Mouse (Mus musculus) layer of hippocampus, adult 8-10 months (tissue): ENCODE data around the gene Man1a. TPM values are rescaled to one million over a fixed set of nuclear protein-coding genes. Genes with fewer than 3 reads are reported as not detected.
A peak's percentile ranks its signal among the peaks of the same experiment; 100 is the strongest.

Experiments
- DNase-seq, 2 experiments: peaks; one replicate each; pipeline ENCODE4 v3.0.0; 2022; ENCODE audit warnings: low spot score in 2 of 2
- total RNA-seq, 4 experiments: library from RNA; stranded (reverse); gene quantifications; 2 replicates each; pipeline ENCODE4 v1.2.4; 2022

The Man1a gene
- total RNA-seq, 4 experiments from 2014 or later, result 62.8 to 66.7 (median 65.3) TPM

- no peak for DNase-seq
Measured at GRCm38 (mm10) chr10:54014116-54014758, 62.2 kb downstream of the Man1a start.

DNA sequence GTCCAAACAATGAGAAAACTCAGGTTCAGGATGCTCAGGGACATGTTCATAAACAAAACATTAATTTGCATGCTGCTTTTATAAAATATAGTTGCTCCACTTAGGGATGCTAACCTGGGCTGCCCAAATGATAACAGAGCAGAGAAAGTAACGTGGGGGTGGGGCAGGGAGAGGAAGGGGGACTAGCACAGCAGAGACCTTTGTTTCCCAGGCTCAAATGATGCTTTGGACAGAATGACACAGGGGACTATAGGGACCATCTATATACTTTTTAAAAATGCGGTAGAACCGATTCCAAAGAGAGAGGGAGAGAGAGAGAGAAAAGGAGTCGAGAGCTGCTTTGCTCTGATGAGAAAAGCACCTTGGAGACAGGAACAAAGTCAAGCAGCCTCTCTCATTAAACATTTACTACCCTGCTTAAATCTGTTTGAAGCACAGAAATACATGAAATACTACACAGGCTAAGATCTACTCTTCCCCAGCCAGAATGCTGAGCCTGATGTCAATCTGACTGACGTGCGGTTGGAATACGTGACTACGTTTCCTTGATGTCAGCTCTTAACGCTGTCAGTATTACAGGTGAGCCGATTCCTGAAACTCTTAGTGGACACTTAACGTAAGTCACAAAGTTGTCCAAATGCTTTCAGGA is 63.1 kb downstream of the Man1a start:
- no peak for DNase-seq

DNA sequence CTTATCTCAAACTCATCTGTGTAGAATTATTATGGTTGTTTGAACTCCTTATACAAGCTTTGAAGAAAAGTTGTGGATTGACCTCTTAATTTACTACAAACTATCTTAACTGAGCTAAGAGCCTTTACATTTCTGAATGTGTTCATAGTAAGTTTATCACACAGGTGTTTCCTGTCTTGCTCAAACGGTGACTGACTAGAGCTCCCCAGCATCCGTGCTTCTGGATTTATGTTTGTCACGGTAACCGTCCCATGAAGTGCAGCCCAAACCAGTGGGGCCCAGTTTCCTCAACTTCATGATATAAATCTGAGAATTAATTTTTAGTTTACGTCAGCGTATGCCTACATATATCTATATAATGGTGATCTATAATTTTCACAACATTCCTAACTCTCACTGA is 67.3 kb downstream of the Man1a start:
- DNase-seq, result no peak

- DNase-seq, result peak; percentile 10 to 18
Measured at GRCm38 (mm10) chr10:54006868-54007267, 69.5 kb downstream of the Man1a start.

GRCm38 (mm10) chr10:54005847-54006246 is 70.6 kb downstream of the Man1a start:
- no peak for DNase-seq

GRCm38 (mm10) chr10:54002936-54003335 is 73.5 kb downstream of the Man1a start:
- no peak for DNase-seq

DNA sequence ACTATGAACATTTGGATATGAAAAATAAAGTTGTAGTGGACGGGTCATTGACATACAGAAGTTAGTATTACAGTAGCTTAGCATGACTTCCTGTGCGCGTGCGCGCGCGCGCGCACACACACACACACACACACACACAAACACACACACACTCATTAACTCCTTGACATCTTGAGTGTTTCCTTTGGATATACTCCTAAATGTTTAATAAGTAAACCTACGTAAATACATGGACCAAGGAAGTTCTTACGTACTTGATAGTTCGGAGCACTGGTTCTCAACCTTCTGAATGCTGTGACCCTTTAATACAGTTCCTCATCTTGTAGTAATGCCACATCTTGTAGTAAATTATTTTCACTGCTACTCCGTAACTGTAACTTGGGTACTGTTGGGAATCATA is 79.1 kb downstream of the Man1a start:
- no peak for DNase-seq

DNA sequence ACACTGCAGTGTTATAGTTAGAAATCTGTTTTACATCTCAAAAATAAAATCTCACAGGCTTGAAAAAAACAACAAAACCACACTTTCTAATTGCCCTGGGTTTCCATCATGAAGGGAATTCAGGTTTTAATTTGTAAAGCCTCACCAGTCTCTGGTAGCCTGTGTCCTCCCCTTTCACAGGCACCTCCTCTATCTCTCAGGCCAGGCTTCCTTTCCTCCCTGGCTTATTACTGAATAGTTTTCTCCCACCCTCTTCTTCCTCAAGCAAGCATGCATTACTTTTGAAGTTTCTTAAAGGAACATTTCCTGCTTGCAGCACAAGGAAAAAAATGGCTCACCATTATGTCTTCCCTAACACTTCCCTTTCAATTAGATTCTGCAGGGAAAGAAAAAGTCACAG is 80.2 kb downstream of the Man1a start:
- DNase-seq, result no peak

DNA sequence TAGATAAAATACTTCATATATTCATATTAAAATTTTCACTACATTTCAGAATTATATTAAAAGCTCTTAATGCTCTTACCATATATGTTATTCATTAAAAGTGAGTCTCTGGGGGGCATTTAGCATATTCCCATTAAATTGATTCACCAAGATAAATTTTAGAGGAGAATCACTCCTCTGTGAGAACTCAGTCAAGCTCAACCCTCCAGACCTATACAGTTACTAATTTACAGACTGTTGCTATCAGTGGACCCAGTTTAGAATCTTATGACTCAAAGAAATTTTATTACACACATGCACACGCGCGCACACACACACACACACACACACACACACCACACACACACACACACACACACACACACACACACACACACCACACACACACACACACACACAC is 81.8 kb downstream of the Man1a start:
- no peak for DNase-seq

- DNase-seq, result no peak
Measured at GRCm38 (mm10) chr10:53990434-53990833, 86.0 kb downstream of the Man1a start.

- DNase-seq, result no peak
Measured at GRCm38 (mm10) chr10:53984894-53985293, 91.5 kb downstream of the Man1a start.

GRCm38 (mm10) chr10:53984086-53984485 is 92.3 kb downstream of the Man1a start:
- peak; percentile 25 to 50 for DNase-seq

DNA sequence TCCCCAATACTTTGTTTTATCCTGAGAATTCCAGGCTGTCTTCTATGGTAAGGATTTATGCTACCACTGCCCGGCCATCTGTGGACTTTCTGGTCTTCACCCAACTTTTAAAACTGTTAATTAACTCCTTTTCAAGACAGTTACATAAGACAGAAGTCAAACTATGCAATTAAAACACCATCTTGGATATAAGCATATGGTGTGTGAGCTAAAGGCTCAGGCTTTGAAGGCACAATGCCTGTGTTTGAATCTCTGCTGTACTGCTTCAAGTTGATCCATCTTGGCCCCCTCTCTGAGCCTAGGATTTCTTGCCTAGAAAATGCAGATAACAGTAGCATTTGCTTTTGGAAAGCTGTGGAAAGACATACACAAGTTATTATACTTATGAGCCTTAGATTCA is 97.8 kb downstream of the Man1a start:
- peak; percentile 14 to 21 for DNase-seq

- DNase-seq, result no peak
Measured at GRCm38 (mm10) chr10:53974180-53974579, 102.2 kb downstream of the Man1a start.

DNA sequence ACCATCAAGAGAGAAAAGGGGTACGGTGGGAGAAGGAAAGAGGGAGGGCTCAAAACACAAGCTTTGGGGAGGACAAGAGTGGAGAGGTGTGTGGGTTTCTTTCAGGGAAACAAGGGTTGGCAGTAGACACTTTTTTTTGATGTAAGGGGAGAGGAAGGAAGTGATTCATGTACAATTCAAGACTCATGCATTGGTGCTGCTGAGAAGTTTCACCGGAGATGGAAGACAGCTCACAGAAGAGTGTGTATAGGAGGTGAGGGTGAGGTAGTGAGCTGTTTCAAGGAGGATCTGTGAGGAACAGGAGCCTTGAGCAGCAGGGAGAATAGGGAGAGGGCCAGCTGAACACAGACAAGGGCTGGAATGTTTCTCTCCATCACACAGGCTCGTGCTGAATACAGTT is 116.7 kb downstream of the Man1a start:
- DNase-seq, result no peak

DNA sequence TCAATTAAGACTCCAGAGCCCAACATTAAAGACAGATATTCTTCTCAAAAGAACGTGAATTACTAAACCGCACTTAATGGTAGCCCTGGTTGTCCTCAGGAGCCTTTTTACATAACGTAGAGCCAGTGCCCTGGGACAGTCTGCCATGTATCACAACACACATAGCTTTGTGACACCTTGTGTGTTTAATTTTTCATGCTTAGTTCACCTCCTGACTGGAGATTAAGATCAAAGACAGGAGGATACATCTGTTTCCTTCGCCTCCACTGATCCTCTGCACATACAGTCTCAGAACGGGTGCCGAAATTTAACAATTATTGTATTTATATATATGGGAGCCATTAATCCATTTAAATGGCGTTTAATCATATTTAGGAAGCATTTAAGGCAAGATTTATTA is 134.8 kb downstream of the Man1a start:
- no peak for DNase-seq

DNA sequence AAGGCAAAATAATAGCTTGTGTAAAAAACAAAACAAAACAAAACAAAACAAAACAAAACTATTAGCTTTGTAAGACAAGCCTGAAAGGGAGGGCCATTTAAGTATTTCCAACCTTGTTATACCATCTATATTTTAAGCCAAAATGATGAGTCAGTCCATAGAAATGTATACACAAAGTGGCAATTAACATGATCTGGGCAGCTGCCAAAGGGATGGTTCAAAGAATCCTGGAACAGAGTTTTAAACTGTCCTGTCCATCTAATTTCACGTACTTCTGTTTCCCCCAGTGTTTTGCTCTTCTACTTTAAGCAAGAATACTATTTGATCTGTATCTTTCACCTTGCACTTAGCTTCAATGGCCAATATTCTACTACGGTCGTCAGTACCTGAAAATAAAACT is 138.2 kb downstream of the Man1a start:
- no peak for DNase-seq

- no peak for DNase-seq
Measured at GRCm38 (mm10) chr10:53936078-53936477, 140.3 kb downstream of the Man1a start.

- DNase-seq, result no peak
Measured at GRCm38 (mm10) chr10:53929722-53930500, 146.5 kb downstream of the Man1a start.

GRCm38 (mm10) chr10:53927904-53928303 is 148.5 kb downstream of the Man1a start:
- DNase-seq, result no peak

DNA sequence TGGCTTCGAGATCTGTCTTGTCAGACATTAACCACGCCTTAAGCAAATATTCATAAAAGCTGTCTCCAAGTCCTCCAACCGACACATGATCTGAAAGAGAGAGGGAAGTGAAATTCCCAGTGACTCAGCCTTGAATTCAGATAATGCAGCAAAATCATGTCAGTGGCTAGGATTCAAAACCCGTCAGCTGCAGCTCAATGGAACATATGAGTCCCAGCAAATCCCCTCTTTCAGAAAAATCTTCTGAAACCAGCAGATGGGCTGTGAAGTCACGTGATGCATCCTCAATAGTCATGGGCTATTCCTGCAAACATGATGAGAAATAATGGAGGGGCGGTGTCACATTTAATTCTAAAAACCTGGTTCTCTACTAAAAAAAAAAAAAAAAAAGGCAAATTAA is 151.0 kb downstream of the Man1a start:
- DNase-seq, result peak; percentile 18 to 29

GRCm38 (mm10) chr10:53922236-53922635 is 154.2 kb downstream of the Man1a start:
- no peak for DNase-seq

DNA sequence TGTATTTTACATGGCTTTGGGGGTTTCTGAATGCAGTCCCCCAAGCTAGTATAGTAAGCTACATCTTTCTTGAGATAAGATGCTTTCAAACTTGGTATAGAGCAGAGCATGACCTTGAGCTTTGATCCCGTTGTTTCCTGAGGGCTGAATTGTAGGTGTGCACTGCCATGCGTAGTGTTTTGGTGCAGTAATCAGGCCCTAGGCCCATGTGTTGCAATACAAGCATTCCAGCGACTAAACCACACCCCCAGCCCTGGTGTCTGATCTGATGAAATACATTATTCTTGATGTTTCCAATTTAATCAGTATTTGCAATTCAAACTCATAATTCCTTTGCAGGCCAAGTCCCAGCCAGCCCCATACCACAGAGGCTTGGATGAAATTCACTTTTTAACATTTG is 158.9 kb downstream of the Man1a start:
- no peak for DNase-seq
